Mouse (Mus musculus) liver, adult 2 months (tissue): ENCODE data around the gene Gas6.

Source experiments
- CTCF ChIP-seq: fragments of 200-500 bp; IDR thresholded peaks from 2 replicates; pipeline ENCODE4 v1.5.1; 2011; ENCODE audit warnings: low read depth, low read length, control low read depth
- POLR2A ChIP-seq: fragments of 200-500 bp; IDR thresholded peaks from 2 replicates; pipeline ENCODE4 v1.6.1; 2011; ENCODE audit warnings: low read length, control low read depth; ENCODE audit not compliant: insufficient read depth; ENCODE audit errors: extremely low read depth

GRCm38 (mm10) chr8:13461085-13461765 lies 33.1 kb downstream of the Gas6 start:
- no peak for TF ChIP-seq POLR2A
- no peak for TF ChIP-seq CTCF
